Mouse (Mus musculus): ENCODE results near the gene Cdipt.

Gene Cdipt

GRCm38 (mm10) chr7:126975893-126975949 is at the start of gene Cdipt:
Gene Cdipt (plus strand): TSS chr7:126975914.
- DNase-seq (ENCODE audit: extremely low read depth, insufficient read length, low spot score), result no peak

DNA sequence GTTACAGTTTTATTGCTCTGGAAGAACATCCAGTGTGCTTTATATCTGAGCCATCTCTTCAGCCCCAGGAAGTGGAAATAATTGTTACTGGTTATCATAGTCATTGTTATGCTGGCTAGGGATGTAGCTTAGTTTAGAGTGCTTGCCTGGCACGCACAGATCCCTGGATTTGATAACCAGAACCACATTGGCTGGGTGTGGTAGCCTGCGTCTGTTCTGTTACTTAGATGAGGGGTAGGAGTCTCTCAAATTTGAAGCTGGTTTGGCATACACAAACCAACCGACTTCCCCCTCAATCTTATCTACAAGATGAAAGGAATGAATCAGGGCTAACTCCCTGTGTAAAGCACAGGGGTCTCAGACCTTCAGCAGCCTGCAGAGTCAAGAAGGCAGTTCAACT is 49.4 kb upstream of the Cdipt start:
- no peak for DNase-seq (ENCODE audit: extremely low read depth, insufficient read length, low spot score)

DNA sequence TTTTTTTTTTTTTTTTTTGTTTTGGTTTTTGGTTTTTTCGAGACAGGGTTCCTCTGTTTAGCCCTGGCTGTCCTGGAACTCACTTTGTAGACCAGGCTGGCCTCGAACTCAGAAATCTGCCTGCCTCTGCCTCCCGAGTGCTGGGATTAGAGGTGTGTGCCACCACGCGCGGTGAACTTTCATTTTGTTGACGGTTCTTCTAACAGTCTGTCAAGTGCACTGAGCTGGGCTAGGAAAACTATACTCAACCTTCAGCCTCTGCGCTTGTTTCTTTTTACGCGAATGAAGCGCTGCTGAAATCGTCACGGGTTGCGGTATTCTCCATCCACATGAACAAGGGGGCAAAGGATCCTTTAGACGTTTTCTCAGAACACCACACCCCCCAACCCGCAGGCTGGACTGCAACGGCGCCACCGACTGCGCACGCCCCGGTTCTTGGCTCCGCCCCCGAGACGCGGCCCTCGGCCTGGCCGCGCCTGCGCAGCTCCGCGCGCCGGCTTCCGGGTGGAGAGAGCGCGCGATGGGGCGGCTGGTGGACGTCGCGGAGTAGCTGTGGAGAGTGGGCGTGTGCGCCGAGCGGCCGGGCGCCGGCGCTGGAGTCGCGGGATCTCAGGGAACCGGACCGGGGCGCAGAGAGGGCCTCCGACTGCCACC is 47.2 kb upstream of the Cdipt start, which contains the start of gene Kctd13:
Gene Kctd13 (plus strand): TSS at position 496 of the 654 bp plus-strand sequence.
- DNase-seq (ENCODE audit: extremely low read depth, insufficient read length, low spot score), result peak; percentile 95

- no peak for DNase-seq (ENCODE audit: extremely low read depth, insufficient read length, low spot score)
Observed at GRCm38 (mm10) chr7:126929046-126929445, 46.7 kb upstream of the Cdipt start.

GRCm38 (mm10) chr7:126932652-126933051 is 43.1 kb upstream of the Cdipt start:
- DNase-seq (ENCODE audit: extremely low read depth, insufficient read length, low spot score), result no peak

DNA sequence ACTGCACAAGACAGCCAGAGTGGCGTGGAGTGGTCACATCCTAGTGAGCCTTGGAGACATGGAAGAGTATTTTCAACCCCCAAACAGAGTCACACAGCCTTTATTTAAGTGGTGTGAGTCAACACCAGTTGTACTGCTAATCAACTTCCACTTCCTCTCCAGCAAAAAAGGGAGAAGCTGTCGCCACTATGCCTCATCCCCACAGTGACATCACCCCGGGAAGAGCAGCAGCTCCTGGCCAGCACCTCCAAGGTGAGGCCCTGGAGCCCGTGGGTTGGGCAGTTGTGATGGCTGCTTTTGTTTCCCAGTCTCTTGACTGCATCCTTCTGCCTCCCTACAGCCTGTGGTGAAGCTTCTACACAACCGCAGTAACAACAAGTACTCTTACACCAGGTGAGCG is 34.5 kb upstream of the Cdipt start:
- no peak for DNase-seq (ENCODE audit: extremely low read depth, insufficient read length, low spot score)

- DNase-seq (ENCODE audit: extremely low read depth, insufficient read length, low spot score), result no peak
Observed at GRCm38 (mm10) chr7:126941801-126942200, 33.9 kb upstream of the Cdipt start.

GRCm38 (mm10) chr7:126946530-126946929 is 29.2 kb upstream of the Cdipt start:
- DNase-seq (ENCODE audit: extremely low read depth, insufficient read length, low spot score), result no peak

DNA sequence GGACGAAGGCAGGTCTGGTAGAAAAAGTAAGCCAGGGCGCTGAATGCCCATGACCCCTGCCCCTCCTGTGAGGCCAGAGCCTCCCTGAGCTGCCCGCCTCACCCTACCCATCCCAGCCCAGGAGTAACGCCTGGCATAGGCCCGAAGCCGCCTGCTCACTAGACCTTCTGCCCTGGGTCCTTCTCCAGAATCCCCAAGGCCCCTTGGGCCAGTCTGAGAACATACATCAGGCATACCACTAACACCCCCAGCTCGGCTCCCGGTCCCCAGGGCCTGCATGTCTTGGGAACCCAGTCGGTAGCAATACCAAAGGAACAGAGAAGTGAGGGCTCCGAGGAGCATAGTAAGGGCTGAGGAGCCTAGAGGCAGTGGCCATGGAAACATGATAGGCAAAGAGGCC is 27.1 kb upstream of the Cdipt start:
- DNase-seq (ENCODE audit: extremely low read depth, insufficient read length, low spot score), result no peak

- DNase-seq (ENCODE audit: extremely low read depth, insufficient read length, low spot score), result no peak
Observed at GRCm38 (mm10) chr7:126949403-126949792, 26.3 kb upstream of the Cdipt start, which contains the start of gene Asphd1. Gene Asphd1 (minus strand): TSS chr7:126949582.

DNA sequence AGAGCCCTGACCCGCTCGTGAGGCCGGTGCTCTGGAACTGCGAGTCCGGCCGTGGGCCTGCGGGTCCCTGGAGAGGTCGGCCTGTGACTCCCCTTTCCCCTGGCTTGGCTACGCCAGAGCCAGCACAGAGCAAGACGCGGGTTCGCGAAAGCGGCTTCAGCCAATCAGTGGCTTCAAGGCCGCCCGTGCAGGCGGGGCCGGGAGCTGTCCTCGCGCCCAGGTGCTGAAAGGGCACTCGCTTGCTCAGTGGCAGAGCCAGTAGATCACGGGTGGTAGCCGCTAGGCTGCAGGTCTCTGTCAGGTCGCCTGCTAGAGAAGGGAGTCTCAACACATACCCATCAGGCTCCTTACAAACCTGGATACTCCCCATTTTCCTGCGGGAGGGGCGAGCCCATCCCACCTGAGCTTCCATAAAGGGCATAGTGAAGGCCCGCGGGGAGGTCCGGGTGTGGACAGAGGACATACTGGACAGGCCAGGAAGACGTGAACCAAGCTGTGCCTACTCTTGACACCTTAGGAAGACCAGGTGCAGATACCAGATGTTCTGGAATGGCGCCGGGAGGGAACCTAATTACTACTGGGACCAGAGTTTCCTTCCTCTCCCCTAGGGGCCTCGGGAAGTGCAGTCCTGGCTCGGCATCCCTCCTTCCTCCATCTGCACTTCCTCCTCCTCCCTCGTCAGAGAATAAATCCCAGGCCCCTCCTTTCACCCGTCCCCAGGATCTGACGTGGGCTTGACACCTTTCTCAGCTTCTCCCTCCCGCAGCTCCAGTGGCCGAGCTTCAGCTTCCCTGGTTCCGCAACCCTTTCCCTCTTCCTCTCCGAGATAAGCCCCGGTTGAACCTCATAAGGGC is 25.7 kb upstream of the Cdipt start, which contains the start of gene Sez6l2:
Gene Sez6l2 (plus strand): TSS at position 771 of the 854 bp plus-strand sequence.
- peak; percentile 71 for DNase-seq (ENCODE audit: extremely low read depth, insufficient read length, low spot score)

DNA sequence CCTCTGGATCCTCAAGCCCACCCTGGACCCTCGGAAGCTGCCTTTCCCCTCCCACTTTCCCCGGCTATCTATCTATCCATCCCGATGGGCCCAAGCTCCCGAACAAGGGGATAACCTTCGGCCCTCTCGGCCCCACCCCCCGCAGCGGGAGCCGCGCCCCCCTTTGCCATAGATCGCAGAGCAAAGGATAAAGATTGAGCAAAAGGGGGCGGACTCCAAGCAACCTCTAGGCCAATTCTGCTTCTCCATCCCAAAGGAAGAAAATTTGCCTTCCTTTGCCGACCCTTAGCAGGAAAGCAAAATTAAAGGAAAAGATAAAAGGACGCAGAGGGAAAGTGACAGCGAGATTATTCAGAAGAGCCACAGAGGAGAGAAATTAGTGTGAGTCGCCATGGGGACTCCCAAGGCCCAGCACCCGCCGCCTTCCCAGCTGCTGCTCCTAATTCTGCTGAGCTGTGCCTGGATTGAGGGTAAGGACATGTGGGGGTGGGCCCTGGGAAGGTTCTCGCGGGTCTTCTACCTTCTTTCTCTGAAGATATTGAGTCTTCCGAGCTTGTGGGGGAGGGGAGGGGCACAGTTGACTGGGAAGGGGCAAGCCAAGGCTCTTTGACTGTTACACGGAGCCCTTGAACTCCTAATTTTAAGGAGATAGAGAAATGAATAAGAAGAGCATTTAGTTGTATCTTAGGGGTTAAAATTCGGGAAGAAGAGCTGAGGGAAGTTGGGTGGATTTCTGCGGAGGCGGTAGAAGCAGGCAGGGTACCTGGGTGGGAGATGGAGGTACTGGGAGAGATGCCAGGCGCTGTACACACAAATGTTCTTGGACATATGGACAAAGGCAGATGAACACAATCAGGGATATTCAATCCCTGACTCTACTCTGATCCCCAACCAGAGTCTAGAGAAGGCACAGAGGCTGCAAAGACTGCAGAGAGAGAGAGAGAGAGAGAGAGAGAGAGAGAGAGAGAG is 24.8 kb upstream of the Cdipt start:
- no peak for DNase-seq (ENCODE audit: extremely low read depth, insufficient read length, low spot score)

DNA sequence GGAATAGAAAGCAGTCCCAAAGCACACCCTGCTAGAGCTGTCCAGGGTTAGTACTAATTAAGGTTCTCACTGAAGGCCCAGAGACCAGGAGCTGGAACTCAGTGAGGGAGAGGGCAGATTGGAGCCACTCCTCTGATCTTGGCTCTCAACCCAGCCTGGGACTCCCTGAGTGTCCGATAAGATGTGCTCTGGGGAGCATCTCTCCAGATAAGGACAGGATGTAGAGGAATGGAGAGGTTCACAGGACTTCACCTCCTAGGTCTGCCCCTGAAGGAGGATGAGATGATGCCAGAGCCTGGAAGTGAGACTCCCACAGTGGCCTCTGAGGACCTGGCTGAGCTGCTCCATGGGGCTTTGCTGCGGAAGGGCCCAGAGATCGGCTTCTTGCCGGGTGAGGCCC is 24.0 kb upstream of the Cdipt start:
- no peak for DNase-seq (ENCODE audit: extremely low read depth, insufficient read length, low spot score)

DNA sequence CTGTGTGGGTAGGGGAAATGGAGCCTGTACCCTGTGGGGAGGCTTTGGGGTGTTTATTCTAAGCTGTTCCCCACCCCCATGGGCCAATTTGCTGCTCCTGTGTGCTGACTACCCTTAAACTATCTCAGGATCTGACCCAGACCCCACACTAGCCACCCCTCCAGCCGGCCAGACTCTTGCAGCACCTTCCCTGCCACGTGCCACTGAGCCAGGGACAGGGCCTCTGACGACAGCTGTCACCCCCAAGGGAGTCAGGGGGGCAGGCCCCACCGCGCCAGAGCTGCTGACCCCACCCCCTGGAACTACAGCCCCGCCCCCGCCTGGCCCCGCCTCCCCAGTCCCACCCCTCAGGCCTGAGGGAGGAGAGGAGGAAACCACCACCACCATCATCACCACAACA is 23.1 kb upstream of the Cdipt start:
- DNase-seq (ENCODE audit: extremely low read depth, insufficient read length, low spot score), result no peak

- no peak for DNase-seq (ENCODE audit: extremely low read depth, insufficient read length, low spot score)
Observed at GRCm38 (mm10) chr7:126955125-126955524, 20.6 kb upstream of the Cdipt start.

GRCm38 (mm10) chr7:126959780-126960179 is 15.9 kb upstream of the Cdipt start:
- DNase-seq (ENCODE audit: extremely low read depth, insufficient read length, low spot score), result no peak

DNA sequence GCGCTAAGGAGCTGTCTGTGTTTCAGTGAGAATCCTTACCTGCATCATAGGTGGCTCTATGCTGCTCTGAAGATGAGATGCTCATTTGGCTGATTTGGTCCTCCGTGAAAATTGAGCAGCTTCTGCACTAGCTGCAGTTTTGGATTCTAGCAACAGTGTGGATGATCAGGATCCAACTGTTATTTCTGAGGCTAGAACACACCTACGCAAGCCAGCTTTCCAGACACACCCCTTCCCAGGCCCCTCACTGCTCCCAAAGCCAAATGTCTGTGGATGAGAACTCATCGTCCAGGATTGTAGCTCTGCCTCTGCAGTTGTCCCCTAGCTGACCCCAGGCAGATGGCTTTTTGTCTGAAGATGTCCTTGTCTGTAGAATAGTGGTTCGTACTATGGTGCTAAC is 14.6 kb upstream of the Cdipt start:
- DNase-seq (ENCODE audit: extremely low read depth, insufficient read length, low spot score), result no peak

DNA sequence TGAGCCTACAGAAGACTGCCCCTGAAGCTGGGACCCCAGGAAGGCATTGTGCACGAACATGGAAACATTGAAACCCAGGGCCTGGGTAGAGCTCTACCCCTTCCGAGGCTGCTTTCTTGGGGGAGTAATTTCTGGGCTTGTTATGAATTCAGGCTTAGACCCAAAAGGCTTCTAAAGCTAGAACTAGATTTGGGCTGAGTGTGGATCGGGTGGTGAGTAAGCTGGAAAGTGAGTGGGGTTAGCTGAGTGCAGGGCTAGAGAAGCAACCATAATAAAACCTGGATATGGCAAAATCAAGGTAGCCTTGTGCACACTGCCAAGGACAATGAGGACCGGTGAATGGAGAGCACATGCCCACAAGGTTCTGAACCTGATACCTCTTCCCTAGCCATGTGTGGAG is 13.7 kb upstream of the Cdipt start:
- no peak for DNase-seq (ENCODE audit: extremely low read depth, insufficient read length, low spot score)

GRCm38 (mm10) chr7:126963548-126964286 is 12.0 kb upstream of the Cdipt start:
- DNase-seq (ENCODE audit: extremely low read depth, insufficient read length, low spot score), result peak; percentile 20

GRCm38 (mm10) chr7:126965568-126965967 is 10.1 kb upstream of the Cdipt start:
- DNase-seq (ENCODE audit: extremely low read depth, insufficient read length, low spot score), result no peak

DNA sequence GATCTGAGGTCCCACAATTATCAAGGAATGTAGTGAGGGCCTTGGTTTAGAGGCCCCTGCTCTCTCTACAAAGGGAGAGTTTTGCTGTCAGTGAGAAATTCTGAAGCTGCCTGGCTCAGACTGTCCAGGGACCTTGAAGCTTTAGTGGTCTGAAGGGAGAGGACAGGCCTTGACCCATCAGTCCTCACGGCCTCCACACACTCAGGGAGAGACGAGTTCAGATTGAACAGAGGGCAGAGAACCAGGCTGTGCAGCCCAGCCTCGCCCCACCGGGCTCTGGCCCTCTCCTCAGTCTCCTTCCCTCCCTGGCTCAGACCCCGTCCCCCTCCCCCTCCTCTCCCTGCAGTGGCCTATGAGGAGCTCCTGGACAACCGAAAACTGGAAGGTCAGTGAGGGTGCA is 8.4 kb upstream of the Cdipt start:
- no peak for DNase-seq (ENCODE audit: extremely low read depth, insufficient read length, low spot score)
